ENCODE assay signal across 8 mouse cellular contexts in the genomic region with DNA sequence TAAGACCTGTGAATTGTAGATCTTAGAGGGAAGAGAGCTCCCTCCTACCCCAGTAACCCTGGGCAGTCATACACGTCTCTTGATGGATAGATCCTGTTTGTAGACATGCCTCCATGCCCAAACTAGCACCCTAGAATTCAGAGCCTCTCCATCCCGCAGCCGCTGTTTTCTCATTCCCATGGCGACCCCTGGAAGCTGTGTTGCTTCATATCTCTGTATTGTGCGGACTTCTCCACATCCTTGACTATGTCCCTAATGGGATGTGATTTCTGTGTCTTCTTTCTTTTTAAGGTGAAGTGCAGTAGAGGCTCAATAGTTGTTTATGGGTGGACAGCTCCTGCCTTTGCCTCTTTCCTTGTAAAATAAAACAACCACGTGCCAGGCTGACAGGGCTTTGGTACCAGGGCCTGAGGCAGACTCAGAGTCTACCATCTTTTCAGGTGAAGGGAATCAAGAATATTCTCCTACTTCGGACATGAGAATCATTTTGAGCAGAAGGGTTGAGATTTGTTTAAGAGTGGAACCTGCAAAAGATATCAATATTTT. TPM values are rescaled to one million over a fixed set of nuclear protein-coding genes. Genes with fewer than 3 reads are reported as not detected.
DNase-seq lines count a peak whose midpoint lies in the region; ATAC-seq and TF ChIP-seq lines count a peak whose summit lies in the region.

No protein-coding gene starts in this region.

- no peaks in the 10 kb centered on the region for H3K9me3 ChIP-seq in forebrain, embryonic 13.5 days (replicated peaks)
- no peaks in the 10 kb centered on the region for H3K9me3 ChIP-seq in liver, embryonic 14.5 days (ENCODE audit: control insufficient read depth, low read length)

- peaks cover 3% of the 10 kb centered on the region; the same call in 1 of the 2 replicates for H3K36me3 ChIP-seq in heart, adult 2 months (ENCODE audit: control insufficient read depth, insufficient read depth, low read length)
- no peaks in the 10 kb centered on the region for H3K36me3 ChIP-seq in C2C12 (ENCODE audit: control insufficient read depth, insufficient read depth)
- no peaks in the 10 kb centered on the region for H3K36me3 ChIP-seq in forebrain, embryonic 13.5 days (ENCODE audit: poor library complexity, severe bottlenecking)
- H3K36me3 ChIP-seq in liver, embryonic 14.5 days (replicated peaks; ENCODE audit: control insufficient read depth, insufficient read depth, low read depth), result no peaks in the 10 kb centered on the region

- H3K27ac ChIP-seq in heart, adult 2 months, result peak overlapping the region; percentile 98
- H3K27ac ChIP-seq in forebrain, embryonic 13.5 days, result peak overlapping the region; percentile 98
- peak overlapping the region; percentile 100 for H3K27ac ChIP-seq in liver, embryonic 14.5 days

- WGBS in heart, adult 2 months, result 65% methylated on average over 7 of the region's 7 CpGs
- 72% methylated on average over 7 of the region's 7 CpGs for WGBS in forebrain, embryonic 13.5 days
- WGBS in liver, embryonic 14.5 days (ENCODE audit: insufficient replicate concordance), result 63% methylated on average over 7 of the region's 7 CpGs

- no peak for DNase-seq in heart, adult 2 months
- no peak for DNase-seq in heart, postnatal 25 days (ENCODE audit: low spot score)
- DNase-seq in liver, embryonic 14.5 days (ENCODE audit: low read depth in 3 of 3, low spot score in 3 of 3), result no peak
- DNase-seq in right cerebral cortex, postnatal 36 days (ENCODE audit: low spot score in 2 of 2), result no peak
- DNase-seq in layer of hippocampus, adult 9-10 months (ENCODE audit: low spot score), result no peak
- DNase-seq in testis, postnatal 10 days (ENCODE audit: low spot score), result no peak

- peaks cover 11% of the 10 kb centered on the region for H3K4me1 ChIP-seq in heart, adult 2 months (ENCODE audit: control insufficient read depth, insufficient read depth, low read length)
- peaks cover 38% of the 10 kb centered on the region for H3K4me1 ChIP-seq in forebrain, embryonic 13.5 days
- peaks cover 37 to 44% of the 10 kb centered on the region in 2 experiments for H3K4me1 ChIP-seq in liver, embryonic 14.5 days (replicated peaks; ENCODE audit: control insufficient read depth in 2 of 2, insufficient read depth in 2 of 2, low read length in 1 of 2)

- H3K79me2 ChIP-seq in heart, adult 2 months (replicated peaks; ENCODE audit: control insufficient read depth, insufficient read depth, low read length), result no peaks in the 10 kb centered on the region
- H3K79me2 ChIP-seq in C2C12 (ENCODE audit: control insufficient read depth, insufficient read depth), result no peaks in the 10 kb centered on the region

- no peak for TF ChIP-seq POLR2A in heart, adult 2 months (IDR thresholded peaks at IDR 0.05; ENCODE audit: insufficient read depth, low read depth, low read length)

- ATAC-seq in forebrain, embryonic 13.5 days, result no peak
- ATAC-seq in liver, embryonic 14.5 days (ENCODE audit: insufficient read depth), result no peak

- no peak overlapping the region for H3ac ChIP-seq in C2C12 (ENCODE audit: control insufficient read depth, insufficient read length, low read depth)

- no peak for TF ChIP-seq EP300 in heart, adult 2 months (IDR thresholded peaks at IDR 0.05; ENCODE audit: insufficient read depth, low read depth, low read length)
- no peak for TF ChIP-seq EP300 in liver, embryonic 14.5 days (IDR thresholded peaks at IDR 0.05; ENCODE audit: low read depth)

- TF ChIP-seq CTCF in heart, adult 2 months (IDR thresholded peaks at IDR 0.05), result no peak
- no peak for TF ChIP-seq CTCF in C2C12 (IDR thresholded peaks at IDR 0.05; ENCODE audit: control insufficient read depth, insufficient read depth, insufficient read length)
- TF ChIP-seq CTCF in liver, embryonic 14.5 days (IDR thresholded peaks at IDR 0.05; ENCODE audit: low read depth), result no peak

- peak overlapping the region; percentile 71 for H3K9ac ChIP-seq in heart, adult 2 months (ENCODE audit: low read depth, low read length)
- peak overlapping the region; percentile 73 for H3K9ac ChIP-seq in forebrain, embryonic 13.5 days
- H3K9ac ChIP-seq in liver, embryonic 14.5 days (replicated peaks), result peak overlapping the region; percentile 100

- intact Hi-C loops in heart, adult 2 months (cut with DNase I), result no loop called here
- intact Hi-C loops in heart, postnatal 25 days (cut with DNase I), result no loop called here

- H3K4me2 ChIP-seq in forebrain, embryonic 13.5 days, result peak overlapping the region; percentile 74
- H3K4me2 ChIP-seq in liver, embryonic 14.5 days (ENCODE audit: low read depth), result peak overlapping the region; percentile 86

- H3K79me3 ChIP-seq in C2C12 (ENCODE audit: low read depth), result no peaks in the 10 kb centered on the region

- H3K27me3 ChIP-seq in heart, adult 2 months (ENCODE audit: control insufficient read depth, insufficient read depth, low read length), result no peaks in the 10 kb centered on the region
- H3K27me3 ChIP-seq in C2C12 (ENCODE audit: control insufficient read depth, insufficient read depth, insufficient read length), result no peaks in the 10 kb centered on the region
- no peaks in the 10 kb centered on the region for H3K27me3 ChIP-seq in forebrain, embryonic 13.5 days
- no peaks in the 10 kb centered on the region for H3K27me3 ChIP-seq in liver, embryonic 14.5 days (ENCODE audit: control insufficient read depth, insufficient read depth, low read length)

- H3K4me3 ChIP-seq in heart, adult 2 months, result no peak overlapping the region; the same call in 1 of the 2 replicates
- no peak overlapping the region for H3K4me3 ChIP-seq in C2C12 (ENCODE audit: insufficient read depth, poor library complexity, severe bottlenecking)
- peak overlapping the region; percentile 59; the same call in 1 of the 2 replicates for H3K4me3 ChIP-seq in forebrain, embryonic 13.5 days
- peak overlapping the region; percentile 54 to 63; a peak in 3 of 4 replicates for H3K4me3 ChIP-seq in liver, embryonic 14.5 days (ENCODE audit: insufficient read depth in 1 of 2, low read depth in 2 of 2, low read length in 2 of 2)

TF ChIP-seq in C2C12, 6 proteins besides CTCF, POLR2A, EP300 and RAD21:
- no peak for TF ChIP-seq MYOG (IDR thresholded peaks at IDR 0.05; ENCODE audit: control insufficient read depth, extremely low read depth, insufficient read length)
- TF ChIP-seq CEBPB (IDR thresholded peaks at IDR 0.05; ENCODE audit: low read depth), result peak; percentile 5

RNA-seq across cellular contexts. Expression of a gene that starts 1.4 kb away (rescaled TPM):
- 10 to 100 TPM; 11.6 to 14.0 TPM for total RNA-seq in heart, adult 2 months (2021)
- polyA plus RNA-seq in heart, adult 2 months (2012; rRNA removed), result 1.1 and 1.4 TPM in 2 replicates
- total RNA-seq in heart, postnatal 25 days (2021), result 10 to 100 TPM; 14.4 to 16.9 TPM
- 0.89 TPM for polyA plus RNA-seq in C2C12 (2012; fragmentation: generic; extraction: Trizol)
- polyA plus RNA-seq in forebrain, embryonic 13.5 days (2015; fragmentation: Nextera tagmentation; extraction: Ambion mirVana), result 22.4 and 24.3 TPM in 2 replicates
- polyA plus RNA-seq in liver, embryonic 14.5 days (2012; rRNA removed), result 12.2 and 16.3 TPM in 2 replicates
- polyA plus RNA-seq in liver, embryonic 14.5 days (2014; fragmentation: Nextera tagmentation; extraction: Ambion mirVana), result 15.1 TPM in 2 replicates

RNA-seq across cellular contexts. Expression of a gene that starts 4.0 kb away (rescaled TPM):
- total RNA-seq in heart, adult 2 months (2021), result 10 to 100 TPM; 11.5 to 18.3 TPM
- 0.94 and 5.2 TPM in 2 replicates for polyA plus RNA-seq in heart, adult 2 months (2012; rRNA removed)
- 10 to 100 TPM; 25.8 to 48.9 TPM for total RNA-seq in heart, postnatal 25 days (2021)
- 11.3 TPM for polyA plus RNA-seq in C2C12 (2012; fragmentation: generic; extraction: Trizol)
- polyA plus RNA-seq in forebrain, embryonic 13.5 days (2015; fragmentation: Nextera tagmentation; extraction: Ambion mirVana), result 105 and 122 TPM in 2 replicates
- polyA plus RNA-seq in liver, embryonic 14.5 days (2012; rRNA removed), result 68.0 and 127 TPM in 2 replicates
- 91.2 and 100 TPM in 2 replicates for polyA plus RNA-seq in liver, embryonic 14.5 days (2014; fragmentation: Nextera tagmentation; extraction: Ambion mirVana)

RNA-seq across cellular contexts. Expression of a gene that starts 5.1 kb away (rescaled TPM):
- 10 to 100 TPM; 34.1 to 34.7 TPM for total RNA-seq in heart, adult 2 months (2021)
- polyA plus RNA-seq in heart, adult 2 months (2012; rRNA removed), result 1.2 TPM in 1 of 2 replicates, not detected in the other
- 10 to 100 TPM; 47.3 to 58.1 TPM for total RNA-seq in heart, postnatal 25 days (2021)
- polyA plus RNA-seq in C2C12 (2012; fragmentation: generic; extraction: Trizol), result 3.3 TPM
- polyA plus RNA-seq in forebrain, embryonic 13.5 days (2015; fragmentation: Nextera tagmentation; extraction: Ambion mirVana), result 16.0 and 19.8 TPM in 2 replicates
- polyA plus RNA-seq in liver, embryonic 14.5 days (2012; rRNA removed), result 9.5 and 16.9 TPM in 2 replicates
- 23.3 and 24.5 TPM in 2 replicates for polyA plus RNA-seq in liver, embryonic 14.5 days (2014; fragmentation: Nextera tagmentation; extraction: Ambion mirVana)

RNA-seq across cellular contexts. Expression of a gene that starts 18.0 kb away (rescaled TPM):
- total RNA-seq in heart, adult 2 months (2021), result not detected
- not detected in 2 replicates for polyA plus RNA-seq in heart, adult 2 months (2012; rRNA removed)
- total RNA-seq in heart, postnatal 25 days (2021), result not detected
- 0.32 TPM for polyA plus RNA-seq in C2C12 (2012; fragmentation: generic; extraction: Trizol)
- 0.34 and 0.93 TPM in 2 replicates for polyA plus RNA-seq in forebrain, embryonic 13.5 days (2015; fragmentation: Nextera tagmentation; extraction: Ambion mirVana)
- 2.4 and 3.6 TPM in 2 replicates for polyA plus RNA-seq in liver, embryonic 14.5 days (2012; rRNA removed)
- 2.6 and 5.7 TPM in 2 replicates for polyA plus RNA-seq in liver, embryonic 14.5 days (2014; fragmentation: Nextera tagmentation; extraction: Ambion mirVana)

RNA-seq across cellular contexts. Expression of a gene that starts 19.2 kb away (rescaled TPM):
- 10 to 100 TPM in 1 of 2 experiments, 1 to 10 TPM in 1; 7.1 to 13.0 TPM for total RNA-seq in heart, adult 2 months (2021)
- 60.4 and 124 TPM in 2 replicates for polyA plus RNA-seq in heart, adult 2 months (2012; rRNA removed)
- 10 to 100 TPM in 1 of 2 experiments, 1 to 10 TPM in 1; 7.7 to 40.9 TPM for total RNA-seq in heart, postnatal 25 days (2021)
- polyA plus RNA-seq in C2C12 (2012; fragmentation: generic; extraction: Trizol), result not detected
- polyA plus RNA-seq in forebrain, embryonic 13.5 days (2015; fragmentation: Nextera tagmentation; extraction: Ambion mirVana), result 46.4 and 48.0 TPM in 2 replicates
- polyA plus RNA-seq in liver, embryonic 14.5 days (2012; rRNA removed), result 45.7 and 46.3 TPM in 2 replicates
- 32.0 TPM in 2 replicates for polyA plus RNA-seq in liver, embryonic 14.5 days (2014; fragmentation: Nextera tagmentation; extraction: Ambion mirVana)

Comparison
In these comparisons a context has a peak if more than half of its experiments do, and no peak if none do; other contexts are left out.
1. H3K4me3 ChIP-seq: peak in forebrain, embryonic 13.5 days (single experiment) and liver, embryonic 14.5 days (2 of 2); none in heart, adult 2 months (single experiment) and C2C12 (single experiment).
2. Peak in every context shown above with its lines, with median percentiles within 50 percentile points of each other: H3K27ac ChIP-seq and H3K9ac ChIP-seq.